Mouse (Mus musculus) ES-Bruce4 (cell line): ENCODE measurements at regions not wholly inside any gene's neighbourhood (a gene's known extent, or its start where the extent isn't known, plus 50 kb on each side); places are given as distances from the start of the nearest gene placed in this dataset.

ENCODE experiments used
- H3K27ac ChIP-seq: 2 replicates; pipeline ENCODE4 v1.5.1; 2012; ENCODE audit warnings: low read length, inconsistent platforms; ENCODE audit not compliant: insufficient read depth
- H3K27me3 ChIP-seq: 2 replicates; pipeline ENCODE4 v1.6.1; 2012; ENCODE audit warnings: mild to moderate bottlenecking, low read length, inconsistent platforms; ENCODE audit not compliant: control insufficient read depth, poor library complexity, insufficient read depth, severe bottlenecking
- H3K36me3 ChIP-seq: 2 replicates; pipeline ENCODE4 v1.6.1; 2012; ENCODE audit warnings: inconsistent platforms, mild to moderate bottlenecking, low read length, moderate library complexity; ENCODE audit not compliant: control insufficient read depth, poor library complexity, insufficient read depth, severe bottlenecking
- H3K4me1 ChIP-seq: one replicate; pipeline ENCODE4 v1.8.1; 2011; ENCODE audit warnings: low read length; ENCODE audit not compliant: control insufficient read depth, insufficient read depth
- H3K4me3 ChIP-seq: 2 replicates; pipeline ENCODE4 v1.5.1; 2011; ENCODE audit warnings: low read depth, mild to moderate bottlenecking, low read length
- H3K9ac ChIP-seq: 2 replicates; pipeline ENCODE4 v1.6.1; 2012; ENCODE audit warnings: low read depth, mild to moderate bottlenecking, inconsistent platforms; ENCODE audit not compliant: poor library complexity, severe bottlenecking
- H3K9me3 ChIP-seq: replicated peaks from 2 replicates; pipeline ENCODE4 v1.6.1; 2012; ENCODE audit warnings: mild to moderate bottlenecking, low read length, inconsistent platforms; ENCODE audit not compliant: control insufficient read depth, poor library complexity, insufficient read depth, severe bottlenecking
- CTCF ChIP-seq: IDR thresholded peaks from one replicate; pipeline ENCODE4 v1.8.1; 2011; ENCODE audit warnings: low read depth, low read length
- EP300 ChIP-seq: IDR thresholded peaks from 2 replicates; pipeline ENCODE4 v1.6.1; 2011; ENCODE audit warnings: low read depth, low read length; ENCODE audit not compliant: insufficient read depth
- POLR2A ChIP-seq: IDR thresholded peaks from one replicate; pipeline ENCODE4 v1.8.1; 2011; ENCODE audit warnings: low read length; ENCODE audit not compliant: insufficient read depth

GRCm38 (mm10) chr15:96901616-96902015 is 154.1 kb downstream of the Slc38a4 start:
- Histone ChIP-seq H3K4me3 (no peak overlapping the region), H3K27ac (no peak overlapping the region), H3K9ac (no peak overlapping the region), H3K27me3 (no peaks in the 10 kb centered on the region; the same call in 1 of the 2 replicates), H3K9me3 (peaks cover 13% of the 10 kb centered on the region), H3K4me1 (no peaks in the 10 kb centered on the region), H3K36me3 (no peaks in the 10 kb centered on the region)
- TF ChIP-seq POLR2A, result no peak
- no peak for TF ChIP-seq CTCF

DNA sequence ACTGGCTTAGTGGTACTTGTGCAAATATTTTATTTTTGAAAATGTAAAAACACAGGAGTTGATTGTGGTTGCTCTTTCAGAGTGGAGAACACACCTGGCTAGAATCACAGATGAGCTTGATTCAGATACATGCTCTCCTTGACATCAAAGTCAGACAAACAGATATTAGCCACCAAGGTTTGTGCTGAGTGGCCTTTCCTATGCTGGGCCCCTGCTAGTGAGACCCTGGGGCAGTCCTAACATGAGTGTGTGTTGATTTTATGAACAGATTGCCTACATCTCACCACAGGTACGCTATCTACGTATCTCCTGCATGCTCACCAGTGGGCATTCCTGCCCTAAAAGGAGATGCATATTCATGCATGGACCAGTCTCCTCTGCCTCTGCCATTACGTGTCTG is 157.5 kb downstream of the Slc38a4 start:
- H3K36me3 ChIP-seq, result no peaks in the 10 kb centered on the region
- TF ChIP-seq CTCF (no peak), EP300 (no peak), POLR2A (no peak)
- no peak overlapping the region for H3K27ac ChIP-seq
- no peak overlapping the region for H3K9ac ChIP-seq
- no peak overlapping the region for H3K4me3 ChIP-seq
- H3K27me3 ChIP-seq, result no peaks in the 10 kb centered on the region; the same call in 1 of the 2 replicates
- peaks cover 21% of the 10 kb centered on the region for H3K9me3 ChIP-seq
- no peaks in the 10 kb centered on the region for H3K4me1 ChIP-seq

DNA sequence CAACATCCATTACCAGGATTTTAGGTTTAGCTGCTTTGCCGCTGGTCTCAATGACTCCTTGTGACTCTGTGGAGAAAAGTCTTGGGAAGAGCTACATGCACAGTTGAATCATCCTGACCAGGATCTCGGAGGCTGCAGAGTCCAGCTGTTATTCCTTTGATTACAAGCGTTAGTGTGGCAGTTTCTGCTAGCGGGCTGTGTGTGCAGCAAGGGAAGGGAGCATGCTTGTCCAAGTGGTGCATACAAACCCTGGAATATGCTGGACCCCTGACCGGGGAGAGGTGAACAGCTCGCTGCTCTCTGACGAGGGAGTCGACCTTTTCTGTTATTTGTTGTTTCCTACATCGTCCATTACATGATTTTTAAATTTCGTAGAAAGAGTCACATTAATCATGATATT is 170.9 kb downstream of the Slc38a4 start:
- Histone ChIP-seq H3K4me3 (no peak overlapping the region), H3K27ac (no peak overlapping the region), H3K9me3 (peaks cover 17% of the 10 kb centered on the region), H3K36me3 (no peaks in the 10 kb centered on the region), H3K27me3 (no peaks in the 10 kb centered on the region), H3K4me1 (no peaks in the 10 kb centered on the region), H3K9ac (no peak overlapping the region)
- no peak for TF ChIP-seq EP300
- TF ChIP-seq POLR2A, result no peak
- TF ChIP-seq CTCF, result no peak

DNA sequence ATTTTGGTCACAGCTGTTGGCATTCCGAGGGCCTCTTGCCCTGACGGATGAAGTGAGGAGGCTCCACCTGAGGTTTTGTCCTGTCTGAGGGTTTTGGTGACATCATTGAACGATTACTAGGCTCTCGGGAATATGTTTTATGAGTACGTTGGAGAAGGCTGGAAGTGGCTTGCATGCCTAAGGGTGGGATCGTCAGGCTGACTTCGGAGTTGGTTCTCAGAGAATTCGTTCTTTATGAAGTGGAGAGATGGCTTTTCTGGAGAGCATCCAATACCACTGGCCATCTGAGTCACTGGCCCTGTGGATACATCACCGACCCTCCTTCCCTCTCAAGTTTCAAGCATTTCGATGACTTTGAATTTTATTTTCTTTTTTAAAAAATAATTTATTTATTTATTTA is 172.0 kb downstream of the Slc38a4 start:
- Histone ChIP-seq H3K27me3 (no peaks in the 10 kb centered on the region), H3K4me3 (no peak overlapping the region), H3K27ac (no peak overlapping the region), H3K36me3 (no peaks in the 10 kb centered on the region), H3K4me1 (no peaks in the 10 kb centered on the region), H3K9me3 (peaks cover 16% of the 10 kb centered on the region), H3K9ac (no peak overlapping the region)
- TF ChIP-seq CTCF (no peak), POLR2A (no peak), EP300 (no peak)

GRCm38 (mm10) chr15:96882211-96882610 is 173.5 kb downstream of the Slc38a4 start:
- no peak overlapping the region for H3K27ac ChIP-seq
- peaks cover 2% of the 10 kb centered on the region for H3K9me3 ChIP-seq
- H3K4me1 ChIP-seq, result no peaks in the 10 kb centered on the region
- H3K4me3 ChIP-seq, result no peak overlapping the region
- TF ChIP-seq EP300, result no peak
- no peak for TF ChIP-seq CTCF
- no peak for TF ChIP-seq POLR2A
- no peaks in the 10 kb centered on the region for H3K36me3 ChIP-seq
- no peaks in the 10 kb centered on the region for H3K27me3 ChIP-seq
- H3K9ac ChIP-seq, result no peak overlapping the region

- TF ChIP-seq CTCF, result no peak
- no peak for TF ChIP-seq POLR2A
- TF ChIP-seq EP300, result no peak
- Histone ChIP-seq H3K9ac (no peak overlapping the region), H3K4me1 (no peaks in the 10 kb centered on the region), H3K27me3 (no peaks in the 10 kb centered on the region), H3K4me3 (no peak overlapping the region), H3K9me3 (no peaks in the 10 kb centered on the region), H3K36me3 (no peaks in the 10 kb centered on the region), H3K27ac (no peak overlapping the region)
Measured at GRCm38 (mm10) chr15:96881519-96882170, 174.1 kb downstream of the Slc38a4 start.
